Mouse (Mus musculus) embryonic facial prominence, embryonic 14.5 days (tissue): ENCODE data around the gene Ccdc157. TPM values are rescaled to one million over a fixed set of nuclear protein-coding genes. Genes with fewer than 3 reads are reported as not detected.

ENCODE experiments used
- ATAC-seq: fragments of 200-750 bp; cut with Nextera tagmentation; 2 replicates; pipeline ENCODE4 v1.8.0; 2017; ENCODE audit warnings: low read depth, moderate number of reproducible peaks, moderate TSS enrichment
- DNase-seq: peaks from one replicate; pipeline ENCODE4 v3.0.0-alpha.2; 2015; ENCODE audit warnings: low spot score
- H3K27ac ChIP-seq: fragments of 300-500 bp; sonication (generic); replicated peaks from 2 replicates; pipeline ENCODE4 v1.5.1; 2014; ENCODE audit warnings: low read depth, mild to moderate bottlenecking, low read length, moderate library complexity
- H3K27me3 ChIP-seq: fragments of 300-500 bp; sonication (generic); replicated peaks from 2 replicates; pipeline ENCODE4 v1.6.1; 2014; ENCODE audit warnings: low read length; ENCODE audit not compliant: control insufficient read depth, insufficient read depth
- H3K36me3 ChIP-seq: fragments of 300-500 bp; sonication (generic); 2 replicates; pipeline ENCODE4 v1.6.1; 2014; ENCODE audit warnings: low read length, mixed read lengths; ENCODE audit not compliant: control insufficient read depth, insufficient read depth
- H3K4me1 ChIP-seq: fragments of 300-500 bp; sonication (generic); 2 replicates; pipeline ENCODE4 v1.6.1; 2014; ENCODE audit warnings: antibody characterized with exemption, low read length; ENCODE audit not compliant: control insufficient read depth, insufficient read depth
- H3K4me2 ChIP-seq: fragments of 300-500 bp; sonication (generic); 2 replicates; pipeline ENCODE4 v1.6.1; 2014; ENCODE audit warnings: low read depth, mild to moderate bottlenecking, low read length, moderate library complexity, mixed read lengths
- H3K4me3 ChIP-seq: fragments of 300-500 bp; sonication (generic); 2 replicates; pipeline ENCODE4 v1.5.1; 2014; ENCODE audit warnings: low read depth, mild to moderate bottlenecking, low read length
- H3K9ac ChIP-seq: fragments of 300-500 bp; sonication (generic); 2 replicates; pipeline ENCODE4 v1.6.1; 2014; ENCODE audit warnings: low read depth, mild to moderate bottlenecking, low read length, moderate library complexity, mixed read lengths
- H3K9me3 ChIP-seq: fragments of 300-500 bp; sonication (generic); 2 replicates; pipeline ENCODE4 v1.6.1; 2016; ENCODE audit warnings: low read length; ENCODE audit not compliant: control insufficient read depth
- WGBS: fragments of 180-500 bp; shearing (Covaris S2); extraction: QIAGEN DNeasy Blood & Tissue Kit; methylation state at CpG from one replicate; pipeline ENCODE4 v1.1.7; 2014; 5-methylcytosine and 5-hydroxymethylcytosine counted together
- polyA plus RNA-seq: library from polyadenylated mRNA; unstranded; fragments of >200 nt; fragmentation: Nextera tagmentation; extraction: Ambion mirVana; gene quantifications from 2 replicates; pipeline ENCODE4 v1.2.1, GENCODE M21; 2014

The Ccdc157 gene
- polyA plus RNA-seq, 1 experiment from 2014 or later: 6.7 TPM

DNA sequence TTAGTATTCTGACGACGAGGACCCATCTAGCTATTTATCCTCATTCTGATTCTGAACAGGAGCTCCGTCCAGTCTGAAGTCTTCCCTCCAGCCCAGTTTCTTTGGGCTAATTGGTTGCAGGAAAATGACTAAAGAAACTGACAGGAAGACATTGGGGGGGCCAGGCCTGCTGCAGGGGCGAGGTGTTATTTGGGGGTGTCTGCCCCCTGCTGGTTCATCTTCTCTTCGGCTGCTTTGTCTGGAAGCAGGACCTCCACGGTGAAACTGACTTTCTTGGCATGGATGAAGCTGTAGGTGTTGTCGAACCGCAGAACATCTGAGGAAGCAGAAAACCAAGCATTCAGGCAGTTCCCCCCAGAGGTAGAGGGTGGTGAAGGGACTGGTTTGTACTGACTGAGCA lies 62.0 kb downstream of the Ccdc157 start:
- no peaks in the 10 kb centered on the region for H3K36me3 ChIP-seq
- peaks cover 17% of the 10 kb centered on the region for H3K4me1 ChIP-seq
- H3K27me3 ChIP-seq: no peaks in the 10 kb centered on the region
- H3K9ac ChIP-seq: no peak overlapping the region
- DNase-seq (no peak), ATAC-seq (no peak)
- H3K9me3 ChIP-seq: no peaks in the 10 kb centered on the region
- no peak overlapping the region for H3K4me3 ChIP-seq
- 55% methylated on average over 8 of the region's 8 CpGs for WGBS
- no peak overlapping the region for H3K4me2 ChIP-seq
- H3K27ac ChIP-seq: no peak overlapping the region

DNA sequence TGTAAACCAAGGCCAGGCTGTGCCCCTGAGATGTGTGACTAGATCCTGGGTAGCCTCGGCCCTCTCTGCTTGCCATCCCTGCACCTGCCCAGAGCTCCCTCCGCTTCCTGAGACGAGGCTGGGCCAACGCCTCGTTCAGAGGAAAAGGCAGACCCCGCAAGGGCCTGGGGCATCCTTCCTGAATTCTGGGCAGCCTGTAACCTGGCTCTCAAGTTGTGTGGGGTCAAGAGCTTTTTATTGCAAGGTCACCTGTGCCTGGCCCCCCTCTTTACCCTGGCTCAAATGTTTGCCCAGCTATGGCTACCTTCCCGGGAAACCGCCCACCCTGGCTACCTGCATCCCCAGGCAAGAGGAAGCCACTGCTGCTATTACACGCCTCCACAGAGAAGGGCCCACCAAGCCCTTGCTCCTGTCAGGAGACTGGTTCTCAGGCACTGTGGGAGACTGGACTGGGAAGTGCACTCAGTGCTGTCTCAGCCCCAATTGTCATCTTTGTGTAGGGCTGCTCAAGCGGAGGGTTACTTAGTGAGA lies 62.9 kb downstream of the Ccdc157 start:
- peak overlapping the region; percentile 85 for H3K9ac ChIP-seq
- H3K27me3 ChIP-seq: no peaks in the 10 kb centered on the region
- peak overlapping the region; percentile 57 for H3K4me3 ChIP-seq
- ATAC-seq (no peak), DNase-seq (no peak)
- H3K36me3 ChIP-seq: no peaks in the 10 kb centered on the region
- peak overlapping the region; percentile 84 for H3K27ac ChIP-seq
- H3K4me2 ChIP-seq: peak overlapping the region; percentile 86
- peaks cover 17% of the 10 kb centered on the region for H3K4me1 ChIP-seq
- WGBS: 33% methylated on average over 9 of the region's 10 CpGs
- H3K9me3 ChIP-seq: no peaks in the 10 kb centered on the region

DNA sequence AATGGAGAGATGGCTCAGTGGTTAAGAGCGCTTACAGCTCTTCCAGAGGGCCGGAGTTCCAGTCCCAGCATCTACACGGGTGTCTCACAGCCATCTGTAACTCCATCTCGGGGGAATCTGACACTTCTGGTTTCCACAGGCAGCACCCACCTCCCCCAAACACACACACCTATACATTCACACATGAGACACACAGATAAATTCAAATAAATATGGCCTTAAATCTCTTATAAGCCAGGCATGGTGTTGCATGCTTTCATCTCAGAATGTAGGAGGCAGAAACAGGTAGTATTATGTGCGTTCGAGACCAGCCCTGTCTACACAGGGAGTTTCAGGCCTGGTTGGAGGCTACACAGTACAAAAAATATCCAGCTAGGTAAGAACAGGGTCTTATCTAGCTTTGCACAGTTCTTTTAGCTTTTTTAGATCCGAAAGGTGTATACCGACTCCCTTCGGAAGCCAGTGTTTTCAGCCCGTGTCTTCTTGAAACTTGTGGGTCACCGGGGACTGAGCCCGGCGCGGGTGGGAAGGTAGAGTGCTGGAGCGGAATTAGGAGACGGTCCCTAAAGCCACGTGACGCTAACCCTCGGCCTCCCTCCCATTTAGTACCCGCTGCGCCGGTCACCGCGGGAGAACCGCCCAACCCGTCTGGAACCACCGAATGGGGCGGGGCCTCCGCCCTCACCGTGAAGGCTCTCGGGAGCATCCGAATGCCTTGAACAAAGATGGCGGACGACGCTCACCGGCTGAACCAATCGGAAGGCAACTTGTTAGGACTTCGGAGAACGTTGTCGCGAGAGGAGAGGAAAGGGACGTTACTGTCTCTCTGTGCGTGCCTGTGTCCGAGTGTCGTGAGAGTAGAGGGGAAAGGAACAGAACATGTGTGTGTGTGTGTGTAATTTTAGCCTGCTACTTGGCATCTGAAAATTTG lies 63.8 kb downstream of the Ccdc157 start:
- ATAC-seq: peak; percentile 95
- 2% methylated on average over 45 of the region's 45 CpGs for WGBS
- H3K36me3 ChIP-seq: no peaks in the 10 kb centered on the region
- no peaks in the 10 kb centered on the region for H3K27me3 ChIP-seq
- no peaks in the 10 kb centered on the region for H3K9me3 ChIP-seq
- peak; percentile 100 for DNase-seq
- H3K27ac ChIP-seq: peak overlapping the region; percentile 84
- peaks cover 17% of the 10 kb centered on the region for H3K4me1 ChIP-seq
- peak overlapping the region; percentile 86 for H3K4me2 ChIP-seq
- H3K4me3 ChIP-seq: peak overlapping the region; percentile 57
- peak overlapping the region; percentile 85 for H3K9ac ChIP-seq

DNA sequence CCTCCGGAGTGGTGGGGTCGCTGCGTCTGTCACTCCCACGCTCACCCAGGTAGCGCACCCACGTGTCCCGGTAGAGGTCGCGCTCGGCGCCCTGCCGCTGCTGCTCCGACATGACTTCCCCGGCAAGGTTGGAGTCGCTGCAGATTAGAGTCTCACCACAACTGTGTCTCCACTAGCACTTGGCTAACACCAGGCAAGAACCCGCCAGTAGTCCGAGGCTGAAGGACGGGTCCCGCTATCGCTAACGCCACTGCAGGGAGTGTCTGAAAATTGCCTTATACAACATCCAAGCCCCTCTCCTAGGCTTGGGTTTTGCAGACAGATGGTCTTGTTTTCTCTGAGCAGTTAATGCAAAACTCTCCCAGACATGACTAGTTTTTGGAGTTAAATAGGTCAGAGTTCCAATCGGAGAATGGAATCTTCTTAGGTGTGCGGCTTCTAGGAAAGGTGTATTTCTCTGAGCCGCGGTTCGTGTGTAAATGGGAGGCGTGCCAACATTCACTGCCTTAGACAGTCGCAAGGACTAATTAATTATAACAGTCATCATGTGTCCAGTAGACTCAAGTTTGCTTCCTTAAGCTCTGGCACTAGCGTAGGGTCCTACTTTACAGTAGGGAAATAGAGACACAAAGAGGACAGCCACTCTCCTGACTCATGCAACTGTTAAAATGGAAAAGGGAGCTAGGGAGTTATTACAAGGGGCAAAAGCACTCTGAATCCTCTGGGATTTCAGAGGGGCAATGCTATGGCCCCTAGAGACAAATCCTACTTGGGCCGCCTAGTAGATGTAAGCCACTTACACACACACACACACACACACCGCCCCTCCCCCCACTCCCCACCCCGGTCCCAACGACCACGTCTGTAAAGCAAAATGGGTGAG lies 64.7 kb downstream of the Ccdc157 start, which contains the start of gene Mtfp1:
Gene Mtfp1 (minus strand): TSS at position 275 of the 883 bp plus-strand sequence.
- ATAC-seq: peak; percentile 22; the same call in 1 of the 2 replicates
- H3K27ac ChIP-seq: peak within 1 kb of the TSS; percentile 80
- H3K9ac ChIP-seq: peak within 1 kb of the TSS; percentile 64
- peak within 1 kb of the TSS; percentile 57 for H3K4me3 ChIP-seq
- H3K4me1 ChIP-seq: peaks cover 17% of the 10 kb centered on the region
- H3K36me3 ChIP-seq: no peaks in the 10 kb centered on the region
- peaks cover 4% of the 10 kb centered on the region; the same call in 1 of the 2 replicates for H3K9me3 ChIP-seq
- DNase-seq: peak; percentile 80
- peak within 1 kb of the TSS; percentile 86 for H3K4me2 ChIP-seq
- no peaks in the 10 kb centered on the region for H3K27me3 ChIP-seq
- 11% methylated on average over 23 of the region's 34 CpGs for WGBS

DNA sequence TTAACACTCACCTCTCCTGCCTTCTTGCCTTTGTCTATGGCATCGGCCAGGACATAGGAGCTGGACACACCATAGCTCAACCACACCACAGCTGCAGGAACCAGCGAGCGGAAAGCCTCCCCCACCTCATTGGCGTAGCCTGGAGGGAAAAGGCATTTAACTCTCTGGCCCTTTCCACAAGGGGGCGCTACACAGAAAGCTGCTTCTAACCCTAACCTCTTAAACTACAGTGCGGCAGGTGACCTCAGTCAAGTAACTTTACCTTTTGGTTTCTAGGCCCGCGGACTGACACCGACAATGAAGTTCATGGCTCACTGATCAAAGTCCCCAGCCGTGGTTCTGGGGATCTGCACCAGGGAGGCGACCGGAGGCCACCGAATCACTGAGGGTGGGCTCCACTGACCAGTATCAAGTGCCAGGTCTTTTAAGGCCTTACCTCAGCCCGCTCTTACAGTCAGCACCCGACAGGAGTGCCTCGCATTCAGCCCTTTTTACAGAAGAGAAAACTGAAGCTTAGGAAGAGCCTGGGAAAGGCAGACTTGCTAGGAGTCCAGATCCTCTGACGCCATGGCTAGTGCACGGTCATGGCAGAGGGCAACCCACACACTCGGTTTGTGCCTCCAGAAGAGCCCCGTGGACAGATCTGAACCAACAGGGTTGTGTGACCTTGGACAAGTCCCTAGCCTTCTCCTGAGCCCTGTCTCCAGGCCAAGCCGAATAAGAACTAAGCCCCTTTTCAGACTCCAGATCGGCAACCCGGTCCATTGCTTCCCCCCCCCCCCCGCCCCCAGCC lies 65.5 kb downstream of the Ccdc157 start:
- Histone ChIP-seq H3K27me3 (no peaks in the 10 kb centered on the region), H3K9ac (peak overlapping the region; percentile 64), H3K27ac (no peak overlapping the region), H3K36me3 (no peaks in the 10 kb centered on the region), H3K9me3 (peaks cover 4% of the 10 kb centered on the region; the same call in 1 of the 2 replicates), H3K4me3 (peak overlapping the region; percentile 57), H3K4me2 (peak overlapping the region; percentile 86), H3K4me1 (peaks cover 17% of the 10 kb centered on the region)
- WGBS: 12% methylated on average over 20 of the region's 24 CpGs
- DNase-seq (peak; percentile 59), ATAC-seq (no peak)

DNA sequence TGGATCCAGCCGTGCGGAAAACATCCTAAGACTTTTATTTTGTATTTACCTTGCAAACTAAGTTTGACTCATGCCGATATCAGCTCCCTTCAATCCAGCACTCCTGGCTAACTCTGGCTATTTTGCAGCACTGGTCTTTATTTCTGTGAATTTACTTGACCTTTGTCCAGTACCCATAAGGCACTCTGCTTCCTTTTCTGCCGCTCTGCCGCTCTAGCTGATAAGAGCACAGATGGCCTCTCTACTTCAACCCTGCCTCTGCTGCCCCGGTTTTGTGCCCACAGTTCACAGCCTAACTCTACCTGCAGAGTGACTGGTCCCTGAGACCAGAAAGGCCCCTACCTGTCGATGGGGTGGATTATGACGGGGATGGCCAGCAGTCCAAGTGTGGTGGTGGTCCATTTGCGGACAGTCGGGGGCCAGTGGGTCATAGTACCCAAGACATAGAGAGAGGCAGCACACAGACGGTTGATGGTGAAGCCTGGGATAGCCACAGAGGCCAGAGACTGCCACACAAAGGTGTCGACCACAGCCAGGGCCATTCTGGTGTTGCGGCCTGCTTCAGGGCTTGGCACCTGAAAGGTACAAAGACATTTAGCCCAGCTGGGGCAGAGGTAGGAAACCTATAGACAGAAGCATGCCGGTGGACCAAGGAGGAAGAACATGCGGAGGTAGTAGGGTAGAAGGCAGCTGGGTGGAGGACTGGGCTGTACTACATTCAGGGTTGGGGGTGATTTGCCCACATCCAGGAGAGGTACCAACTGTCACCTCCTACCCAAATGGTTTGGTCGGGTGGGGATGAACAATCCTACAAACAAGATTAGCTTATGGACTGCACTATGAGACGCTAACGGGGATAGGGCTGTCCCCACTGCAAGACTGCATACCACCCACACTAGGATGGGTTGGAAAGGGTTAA lies 66.4 kb downstream of the Ccdc157 start:
- Histone ChIP-seq H3K4me2 (peak overlapping the region; percentile 86; the same call in 1 of the 2 replicates), H3K4me1 (peaks cover 17% of the 10 kb centered on the region), H3K4me3 (no peak overlapping the region), H3K36me3 (no peaks in the 10 kb centered on the region), H3K27ac (no peak overlapping the region), H3K9ac (no peak overlapping the region), H3K9me3 (peaks cover 4% of the 10 kb centered on the region; the same call in 1 of the 2 replicates), H3K27me3 (no peaks in the 10 kb centered on the region)
- DNase-seq (no peak), ATAC-seq (no peak)
- 88% methylated on average over 18 of the region's 18 CpGs for WGBS
